Mouse (Mus musculus) colon, adult 2 months (tissue): ENCODE results near the gene Fancf. TPM values are rescaled to one million over a fixed set of nuclear protein-coding genes. Genes with fewer than 3 reads are reported as not detected.

Experiments used
- polyA plus RNA-seq: library from polyadenylated mRNA; depleted of rRNA; stranded (reverse); fragments of >200 nt; gene quantifications from 2 replicates; pipeline ENCODE4 v1.2.3, GENCODE M21; 2012; rRNA removed

The Fancf gene
- polyA plus RNA-seq, result 12.3 and 15.2 TPM in 2 replicates

GRCm38 (mm10) chr7:51862097-51862492 lies at the start of gene Fancf:
Gene Fancf, minus strand, starts transcription at chr7:51862267.

GRCm38 (mm10) chr7:51861250-51862096 lies 594 bp downstream of the Fancf start, which contains the start of gene Gas2:
Gene Gas2, plus strand, starts transcription at chr7:51862015.

Other genes starting within 250 kb of the Fancf start
- gene Slc17a6, start 240.3 kb downstream of the Fancf start, polyA plus RNA-seq, result 0.20 TPM in 1 of 2 replicates, not detected in the other
- gene Gas2, start 252 bp downstream of the Fancf start, polyA plus RNA-seq, result 0.94 TPM in 2 replicates
- gene Svip, start 143.8 kb upstream of the Fancf start, polyA plus RNA-seq, result 1.7 and 2.0 TPM in 2 replicates
- not detected in 2 replicates for gene 1700015G11Rik, start 153.5 kb upstream of the Fancf start, polyA plus RNA-seq